Mouse (Mus musculus) hindbrain, embryonic 13.5 days (tissue): ENCODE results near the gene Calhm6. TPM values are rescaled to one million over a fixed set of nuclear protein-coding genes. Genes with fewer than 3 reads are reported as not detected.

Experiments used
- ATAC-seq: fragments of 200-750 bp; cut with Nextera tagmentation; 2 replicates; pipeline ENCODE4 v1.8.0; 2017; ENCODE audit warnings: moderate TSS enrichment; ENCODE audit not compliant: low FRiP score
- H3K27ac ChIP-seq: fragments of 300-500 bp; sonication (generic); 2 replicates; pipeline ENCODE4 v1.5.1; 2015; ENCODE audit warnings: inconsistent platforms, mild to moderate bottlenecking, moderate library complexity
- H3K27me3 ChIP-seq: fragments of 300-500 bp; sonication (generic); 2 replicates; pipeline ENCODE4 v1.6.1; 2015; ENCODE audit warnings: mild to moderate bottlenecking, inconsistent platforms
- H3K36me3 ChIP-seq: fragments of 300-500 bp; sonication (generic); 2 replicates; pipeline ENCODE4 v1.6.1; 2015; ENCODE audit warnings: mild to moderate bottlenecking, inconsistent platforms
- H3K4me1 ChIP-seq: fragments of 300-500 bp; sonication (generic); replicated peaks from 2 replicates; pipeline ENCODE4 v1.6.1; 2015; ENCODE audit warnings: inconsistent platforms
- H3K4me2 ChIP-seq: fragments of 300-500 bp; sonication (generic); 2 replicates; pipeline ENCODE4 v1.6.1; 2015; ENCODE audit warnings: inconsistent platforms, mild to moderate bottlenecking, moderate library complexity
- H3K4me3 ChIP-seq: fragments of 300-500 bp; sonication (generic); 2 replicates; pipeline ENCODE4 v1.5.1; 2015; ENCODE audit warnings: mild to moderate bottlenecking, inconsistent platforms
- H3K9ac ChIP-seq: fragments of 300-500 bp; sonication (generic); 2 replicates; pipeline ENCODE4 v1.6.1; 2015; ENCODE audit warnings: mild to moderate bottlenecking, inconsistent platforms
- H3K9me3 ChIP-seq: fragments of 300-500 bp; sonication (generic); 2 replicates; pipeline ENCODE4 v1.6.1; 2016; ENCODE audit warnings: inconsistent platforms
- WGBS: fragments of 180-500 bp; shearing (Covaris S2); methylation state at CpG from one replicate; pipeline ENCODE4 v1.1.7; 2015; 5-methylcytosine and 5-hydroxymethylcytosine counted together
- polyA plus RNA-seq: library from polyadenylated mRNA; unstranded; fragments of >200 nt; fragmentation: Nextera tagmentation; extraction: Ambion mirVana; gene quantifications from 2 replicates; pipeline ENCODE4 v1.2.1, GENCODE M21; 2015

Gene Calhm6
- polyA plus RNA-seq, 1 experiment from 2014 or later, result 0.16 TPM

DNA sequence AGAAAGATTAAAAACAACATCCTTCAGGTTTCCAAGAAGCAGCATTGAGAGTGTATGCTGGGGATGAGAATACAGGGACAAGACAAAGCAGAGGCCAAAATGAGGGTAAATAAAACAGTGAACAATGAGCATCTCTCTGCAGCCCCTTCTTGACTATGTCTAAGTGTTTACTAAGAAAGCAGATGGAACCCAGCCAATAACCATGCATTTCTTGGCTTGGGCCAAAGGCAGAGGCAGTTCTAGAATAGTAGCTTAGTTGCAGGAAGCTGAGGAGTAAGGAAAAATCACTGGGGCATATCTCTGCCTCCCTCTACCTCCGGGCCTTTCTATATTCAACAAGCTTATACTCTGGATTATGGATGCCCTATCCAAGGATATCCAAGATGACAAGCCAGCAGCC, 37.3 kb downstream of the Calhm6 start:
- ATAC-seq, result no peak
- H3K4me1 ChIP-seq, result no peaks in the 10 kb centered on the region
- no peak overlapping the region for H3K4me2 ChIP-seq
- H3K27me3 ChIP-seq, result no peaks in the 10 kb centered on the region
- H3K27ac ChIP-seq, result no peak overlapping the region
- H3K9ac ChIP-seq, result no peak overlapping the region
- no peaks in the 10 kb centered on the region for H3K9me3 ChIP-seq
- no peak overlapping the region for H3K4me3 ChIP-seq
- WGBS, result 95% methylated on average over 1 of the region's 1 CpGs
- no peaks in the 10 kb centered on the region for H3K36me3 ChIP-seq

- Histone ChIP-seq H3K9me3 (no peaks in the 10 kb centered on the region), H3K27ac (no peak overlapping the region), H3K4me2 (no peak overlapping the region), H3K4me1 (no peaks in the 10 kb centered on the region), H3K36me3 (no peaks in the 10 kb centered on the region), H3K27me3 (no peaks in the 10 kb centered on the region), H3K9ac (no peak overlapping the region), H3K4me3 (no peak overlapping the region)
- ATAC-seq, result no peak
- 88% methylated on average over 3 of the region's 3 CpGs for WGBS
Measured at GRCm38 (mm10) chr10:34089517-34089916, 38.3 kb downstream of the Calhm6 start.

DNA sequence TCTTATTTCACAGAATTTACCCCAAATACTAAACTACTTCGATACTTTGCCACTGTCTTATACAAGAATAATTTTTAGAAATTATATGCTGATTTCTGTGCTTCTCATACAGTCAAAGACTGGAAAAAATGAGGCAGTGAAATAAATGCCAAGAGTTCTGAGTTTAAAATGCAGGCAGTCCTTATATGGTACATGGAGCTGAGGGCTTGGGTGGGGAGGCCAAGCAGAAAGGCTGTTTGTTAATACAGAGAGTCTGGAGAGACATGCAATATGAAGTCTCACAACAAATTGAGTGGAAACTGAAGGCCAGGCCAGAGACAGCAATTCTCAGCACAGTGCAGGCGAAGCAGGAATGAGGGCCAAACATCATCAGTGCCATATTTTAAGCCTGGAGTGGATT, 39.3 kb downstream of the Calhm6 start:
- Histone ChIP-seq H3K27ac (no peak overlapping the region), H3K4me3 (no peak overlapping the region), H3K4me2 (no peak overlapping the region), H3K36me3 (no peaks in the 10 kb centered on the region), H3K9ac (no peak overlapping the region), H3K27me3 (no peaks in the 10 kb centered on the region), H3K4me1 (no peaks in the 10 kb centered on the region), H3K9me3 (no peaks in the 10 kb centered on the region)
- no peak for ATAC-seq
- WGBS, result 94% methylated on average over 2 of the region's 2 CpGs

DNA sequence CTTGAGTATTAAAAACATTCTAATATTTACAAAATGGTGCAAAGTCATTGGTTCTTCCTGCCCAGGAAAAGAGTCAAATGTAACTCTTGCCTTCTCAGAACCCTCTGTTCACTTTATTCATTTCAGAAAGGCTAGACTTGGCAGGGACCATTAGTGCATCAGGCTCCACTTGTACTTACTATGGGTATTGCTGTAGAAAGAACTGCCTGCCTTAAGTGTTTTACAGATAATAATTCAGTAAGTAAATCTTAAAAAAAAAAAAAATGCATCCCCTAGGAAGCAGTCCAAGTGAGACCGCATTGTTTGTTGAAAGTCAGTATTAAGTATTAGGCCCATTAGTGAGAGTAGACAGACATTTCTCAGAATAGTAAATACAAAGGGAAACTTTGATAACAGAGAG, 41.3 kb downstream of the Calhm6 start:
- Histone ChIP-seq H3K9ac (no peak overlapping the region), H3K9me3 (no peaks in the 10 kb centered on the region), H3K4me2 (no peak overlapping the region), H3K27me3 (no peaks in the 10 kb centered on the region), H3K4me1 (no peaks in the 10 kb centered on the region), H3K4me3 (no peak overlapping the region), H3K36me3 (no peaks in the 10 kb centered on the region), H3K27ac (no peak overlapping the region)
- ATAC-seq, result no peak
- 88% methylated on average over 1 of the region's 1 CpGs for WGBS

Other genes starting within 250 kb of the Calhm6 start
- 0.41 and 1.2 TPM in 2 replicates for gene Rsph4a, start 222.9 kb downstream of the Calhm6 start, polyA plus RNA-seq
- 22.7 and 26.3 TPM in 2 replicates for gene Zup1, start 176.7 kb downstream of the Calhm6 start, polyA plus RNA-seq
- gene Rwdd1, start 108.4 kb downstream of the Calhm6 start, polyA plus RNA-seq, result 143 and 144 TPM in 2 replicates
- gene Trappc3l, start 90.4 kb downstream of the Calhm6 start, polyA plus RNA-seq, result not detected in 2 replicates
- not detected in 2 replicates for gene Calhm4, start 83.7 kb downstream of the Calhm6 start, polyA plus RNA-seq
- gene Calhm5, start 31.5 kb downstream of the Calhm6 start, polyA plus RNA-seq, result 0.43 and 0.44 TPM in 2 replicates
- gene Dse, start 79.7 kb upstream of the Calhm6 start, polyA plus RNA-seq, result 8.0 and 8.1 TPM in 2 replicates
- 152 and 156 TPM in 2 replicates for gene Tspyl1, start 154.2 kb upstream of the Calhm6 start, polyA plus RNA-seq
- gene Tspyl4, start 169.5 kb upstream of the Calhm6 start, polyA plus RNA-seq, result 229 and 238 TPM in 2 replicates